Mouse (Mus musculus): ENCODE measurements at regions not wholly inside any gene's neighbourhood (a gene's known extent, or its start where the extent isn't known, plus 50 kb on each side); places are given as distances from the start of the nearest gene placed in this dataset.
A peak's percentile ranks its signal among the peaks of the same experiment; 100 is the strongest.

- no peak for TF ChIP-seq POLR2A (IDR thresholded peaks at IDR 0.05; ENCODE audit: control insufficient read depth in 1 of 2, insufficient read depth in 1 of 2, low read depth in 1 of 2, low read length in 2 of 2, poor library complexity in 1 of 2)
- TF ChIP-seq ZMIZ1 (IDR thresholded peaks at IDR 0.05; ENCODE audit: low read depth, low read length): no peak
- TF ChIP-seq ZNF384 (IDR thresholded peaks at IDR 0.05; ENCODE audit: low read depth, low read length): peak; percentile 40
- no peak for TF ChIP-seq EP300 (IDR thresholded peaks at IDR 0.05; ENCODE audit: low read depth in 1 of 2, low read length in 2 of 2)
- no peak for TF ChIP-seq ELF1 (IDR thresholded peaks at IDR 0.05; ENCODE audit: low read depth, low read length)
- no peak for TF ChIP-seq GATA1 (IDR thresholded peaks at IDR 0.05; ENCODE audit: low read depth, low read length)
Observed at GRCm38 (mm10) chr2:61986967-61987550, 59.2 kb upstream of the Slc4a10 start.

All from MEL (cell line).